Mouse (Mus musculus) megakaryocyte, adult 5-6 weeks (primary cell): ENCODE results near the gene Hoxb5. TPM values are rescaled to one million over a fixed set of nuclear protein-coding genes. Genes with fewer than 3 reads are reported as not detected.

Experiments used
- ATAC-seq: 2 replicates; pipeline ENCODE4 v1.8.0; 2016; ENCODE audit warnings: mild to moderate bottlenecking, inconsistent platforms; ENCODE audit not compliant: poor library complexity, severe bottlenecking
- total RNA-seq, 2 experiments: library from RNA; stranded (forward) in 1 of 2; stranded (reverse) in 1 of 2; fragments of 153-499, 151-499 nt in 1 of 2; fragments of 221-1000, 200-1000 nt in 1 of 2; gene quantifications; 2 replicates each; pipeline versions ENCODE4 v1.2.3 to v1.2.4; 2015 to 2017

Gene Hoxb5
- total RNA-seq, 2 experiments from 2014 or later = not detected

DNA sequence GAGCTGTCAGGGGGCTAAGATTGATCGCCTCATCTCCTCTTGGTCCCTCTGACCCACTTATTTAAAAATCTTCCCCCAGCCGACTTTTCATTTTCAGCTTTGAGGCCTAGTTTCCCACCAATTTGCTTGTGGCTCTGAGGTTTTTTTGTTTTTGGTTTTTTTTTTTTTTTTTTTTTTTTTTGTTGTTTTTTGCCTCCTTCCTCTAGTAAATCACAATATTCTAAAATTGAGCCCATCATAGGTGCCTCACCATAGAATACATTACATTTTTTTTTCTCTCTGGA is 47.1 kb downstream of the Hoxb5 start, which contains the start of gene Hoxb2:
Gene Hoxb2 (plus strand): TSS at position 185 of the 284 bp plus-strand sequence.
- no peak for ATAC-seq

DNA sequence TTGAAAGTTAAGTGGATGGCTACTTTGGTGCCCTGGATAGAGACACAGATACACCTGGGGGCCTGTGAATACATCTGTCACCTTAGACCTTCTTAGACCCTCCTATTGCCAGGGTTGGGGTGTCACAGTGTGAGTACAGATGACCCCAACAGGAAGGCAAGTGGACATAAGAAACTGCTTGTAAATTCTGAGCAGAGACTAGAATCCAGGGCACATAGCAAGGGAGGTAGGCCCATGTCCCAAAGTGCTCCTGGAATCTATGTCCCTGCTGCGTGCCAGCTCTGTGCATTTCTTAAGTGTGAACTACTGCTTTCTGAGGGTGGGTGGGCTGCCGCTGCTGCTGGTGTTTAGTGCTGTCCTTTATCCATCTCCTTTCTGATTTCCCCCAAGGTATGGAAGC is 47.7 kb downstream of the Hoxb5 start:
- no peak for ATAC-seq

DNA sequence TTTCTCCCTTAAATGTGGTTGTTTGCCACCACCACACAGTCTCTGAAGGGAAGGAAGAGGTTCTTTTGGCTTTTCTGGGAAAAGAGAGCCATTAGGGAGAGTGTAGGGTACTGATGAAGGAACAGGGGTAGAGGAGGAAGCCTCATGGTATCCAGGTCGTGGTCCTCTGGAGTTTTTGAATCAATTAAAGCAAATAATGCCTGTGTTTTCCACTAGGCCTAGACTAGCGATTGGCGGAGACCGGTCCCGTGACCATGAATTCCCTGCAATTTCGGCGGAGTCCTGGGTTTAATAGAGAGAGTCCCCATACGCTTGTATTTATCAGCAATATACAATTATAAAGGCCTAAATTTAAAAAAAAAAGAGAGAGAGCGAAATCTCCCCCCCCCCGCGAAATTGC is 48.2 kb downstream of the Hoxb5 start:
- no peak for ATAC-seq

DNA sequence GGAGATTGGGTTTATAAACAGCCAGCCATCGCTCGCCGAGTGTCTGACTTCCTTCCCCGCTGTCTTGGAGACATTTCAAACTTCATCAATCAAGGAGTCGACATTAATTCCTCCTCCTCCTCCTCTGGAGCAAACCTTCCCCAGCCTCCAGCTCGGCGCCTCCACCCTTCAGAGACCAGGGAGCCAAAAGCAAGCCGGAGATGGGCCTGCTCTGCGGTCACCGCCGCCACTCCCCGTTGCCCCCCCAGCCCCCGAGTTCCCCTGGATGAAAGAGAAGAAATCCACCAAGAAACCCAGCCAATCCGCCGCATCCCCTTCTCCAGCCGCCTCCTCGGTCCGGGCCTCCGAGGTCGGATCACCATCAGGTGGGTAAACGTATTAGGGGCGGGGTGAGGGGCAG is 48.7 kb downstream of the Hoxb5 start:
- no peak for ATAC-seq

DNA sequence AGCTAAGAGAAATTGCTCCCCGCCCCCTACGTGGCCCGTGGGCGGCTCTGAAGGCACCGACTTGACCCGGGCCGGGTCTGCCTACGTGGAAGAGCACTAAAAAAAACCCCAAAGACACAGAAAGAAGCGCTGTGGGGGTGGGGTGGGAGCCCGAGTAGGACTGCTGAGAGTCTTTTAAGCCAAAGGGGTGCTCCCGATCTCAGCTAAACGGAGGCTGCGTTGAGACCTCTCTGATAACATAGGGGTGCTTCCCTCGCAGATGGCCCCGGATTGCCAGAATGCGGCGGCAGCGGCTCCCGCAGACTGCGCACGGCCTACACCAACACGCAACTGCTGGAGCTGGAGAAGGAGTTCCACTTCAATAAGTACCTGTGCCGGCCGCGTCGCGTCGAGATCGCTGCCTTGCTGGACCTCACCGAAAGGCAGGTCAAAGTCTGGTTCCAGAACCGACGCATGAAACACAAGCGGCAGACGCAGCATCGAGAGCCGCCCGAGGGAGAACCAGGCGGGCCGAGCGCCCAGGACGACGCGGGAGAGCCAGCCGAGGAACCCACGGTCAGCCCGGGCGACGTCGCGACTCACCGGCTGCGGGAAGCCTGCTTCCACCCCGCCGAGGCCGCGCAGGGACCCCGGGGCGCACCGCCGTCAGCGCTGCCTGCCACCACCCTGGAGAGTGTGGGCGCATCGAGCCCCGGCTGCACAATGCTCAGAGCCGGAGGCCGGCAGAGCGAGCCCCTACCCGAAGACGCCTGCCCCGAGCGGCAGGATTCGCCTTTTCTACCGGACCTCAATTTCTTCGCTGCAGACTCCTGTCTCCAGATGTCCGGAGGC is 49.8 kb downstream of the Hoxb5 start:
- no peak for ATAC-seq

DNA sequence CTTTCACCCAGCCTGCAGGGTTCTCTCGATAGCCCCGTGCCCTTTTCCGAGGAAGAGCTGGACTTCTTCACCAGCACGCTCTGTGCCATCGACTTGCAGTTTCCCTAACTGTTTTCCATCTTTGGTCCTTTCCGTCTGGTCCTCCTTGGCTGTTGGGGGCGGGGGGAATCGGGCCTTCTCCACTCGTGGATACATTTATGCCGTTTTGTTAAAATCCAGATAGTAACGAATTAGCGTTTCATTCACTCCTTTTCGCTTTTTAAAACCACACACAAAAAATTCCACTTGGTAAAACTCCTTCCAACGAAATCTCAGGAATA is 50.3 kb downstream of the Hoxb5 start:
- no peak for ATAC-seq

DNA sequence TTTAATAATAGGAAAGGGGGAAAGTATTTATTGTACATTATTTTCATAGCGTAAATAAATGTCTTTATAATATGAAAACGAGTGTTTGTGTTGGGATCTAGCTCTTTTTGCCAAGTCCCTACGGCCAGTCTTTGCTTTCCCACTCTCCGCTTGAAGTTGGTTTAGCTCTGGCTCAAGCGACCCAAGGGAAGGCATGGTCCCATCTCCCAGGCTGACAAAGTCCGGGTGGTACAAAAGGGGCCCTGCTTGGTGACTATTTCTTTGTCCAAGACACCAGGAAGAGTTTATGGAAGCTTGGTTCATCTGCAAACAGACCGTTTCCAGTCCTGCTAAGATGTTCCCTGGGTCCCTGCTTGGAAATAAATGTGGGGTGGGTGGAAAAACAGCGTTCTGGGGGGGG is 50.8 kb downstream of the Hoxb5 start:
- ATAC-seq = no peak

DNA sequence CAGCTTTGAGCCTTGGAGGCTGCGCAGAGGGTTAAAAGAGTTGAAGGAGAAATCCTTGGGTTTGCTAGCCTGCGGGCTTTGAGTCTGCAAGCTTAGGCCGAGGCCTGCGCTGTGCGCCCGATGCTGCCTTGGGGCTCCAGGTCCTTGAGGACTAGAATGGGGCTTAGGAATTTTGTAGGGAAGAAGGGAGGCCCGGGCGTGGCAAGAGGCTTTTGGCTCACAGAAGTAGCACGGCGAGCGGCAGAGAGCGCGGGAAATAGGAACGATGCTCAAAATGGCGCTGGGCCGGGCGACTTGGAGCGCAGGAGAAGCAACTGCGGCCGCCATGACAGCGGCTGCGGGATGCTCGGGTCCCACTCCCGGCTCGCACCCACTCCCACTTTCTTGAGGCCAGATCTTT is 51.2 kb downstream of the Hoxb5 start:
- ATAC-seq = no peak

DNA sequence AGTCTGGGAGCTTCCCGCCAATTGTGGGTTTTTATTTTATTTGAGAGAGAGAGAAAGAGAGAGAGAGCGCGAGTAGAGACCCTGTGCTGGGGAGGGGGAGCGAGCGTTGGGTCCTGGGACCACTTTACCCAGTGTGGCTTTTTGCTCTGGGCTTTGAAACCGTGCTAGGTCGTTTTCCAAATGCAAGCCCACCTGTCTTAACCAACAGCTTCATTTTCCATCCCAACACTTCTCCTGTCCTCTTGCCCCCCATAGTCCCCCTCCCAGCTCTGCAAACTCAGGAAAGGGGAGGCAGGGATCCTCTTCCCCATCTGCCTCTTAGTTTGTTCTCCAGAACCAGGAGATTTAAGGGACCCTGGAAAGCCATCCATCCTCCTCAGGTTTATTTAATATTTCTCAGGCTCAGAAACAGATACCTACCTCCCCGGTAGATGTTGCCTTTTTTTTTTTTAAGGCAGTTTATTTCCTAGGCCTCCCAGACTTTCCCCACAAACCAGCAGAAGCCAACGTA is 51.7 kb downstream of the Hoxb5 start:
- no peak for ATAC-seq

Other genes starting within 250 kb of the Hoxb5 start
- gene Ube2z, start 237.9 kb upstream of the Hoxb5 start, total RNA-seq (2015) = 22.5 and 22.8 TPM in 2 replicates
- gene Ube2z, start 237.9 kb upstream of the Hoxb5 start, total RNA-seq (2017) = 20.8 and 21.5 TPM in 2 replicates
- gene Atp5g1, start 227.7 kb upstream of the Hoxb5 start, total RNA-seq (2015) = 192 and 203 TPM in 2 replicates
- gene Atp5g1, start 227.7 kb upstream of the Hoxb5 start, total RNA-seq (2017) = 24.3 and 35.9 TPM in 2 replicates
- not detected in 2 replicates for gene Calcoco2, start 191.4 kb upstream of the Hoxb5 start, total RNA-seq (2015)
- gene Calcoco2, start 191.4 kb upstream of the Hoxb5 start, total RNA-seq (2017) = not detected in 2 replicates
- not detected in 2 replicates for gene Ttll6, start 169.6 kb upstream of the Hoxb5 start, total RNA-seq (2015)
- not detected in 2 replicates for gene Ttll6, start 169.6 kb upstream of the Hoxb5 start, total RNA-seq (2017)
- gene Hoxb13, start 109.0 kb upstream of the Hoxb5 start, total RNA-seq (2015) = not detected in 2 replicates
- gene Hoxb13, start 109.0 kb upstream of the Hoxb5 start, total RNA-seq (2017) = not detected in 2 replicates
- not detected in 2 replicates for gene Hoxb9, start 31.9 kb upstream of the Hoxb5 start, total RNA-seq (2015)
- not detected in 2 replicates for gene Hoxb9, start 31.9 kb upstream of the Hoxb5 start, total RNA-seq (2017)
- gene Hoxb8, start 21.4 kb upstream of the Hoxb5 start, total RNA-seq (2015) = not detected in 2 replicates
- not detected in 2 replicates for gene Hoxb8, start 21.4 kb upstream of the Hoxb5 start, total RNA-seq (2017)
- gene Hoxb7, start 16.7 kb upstream of the Hoxb5 start, total RNA-seq (2015) = 0.11 TPM in 1 of 2 replicates, not detected in the other
- gene Hoxb7, start 16.7 kb upstream of the Hoxb5 start, total RNA-seq (2017) = not detected in 2 replicates
- not detected in 2 replicates for gene Hoxb6, start 10.9 kb upstream of the Hoxb5 start, total RNA-seq (2015)
- gene Hoxb6, start 10.9 kb upstream of the Hoxb5 start, total RNA-seq (2017) = not detected in 2 replicates
- 2.9 and 3.4 TPM in 2 replicates for gene Hoxb4, start 14.9 kb downstream of the Hoxb5 start, total RNA-seq (2015)
- gene Hoxb4, start 14.9 kb downstream of the Hoxb5 start, total RNA-seq (2017) = 3.7 and 4.0 TPM in 2 replicates
- 0.75 and 1.4 TPM in 2 replicates for gene Hoxb3, start 20.0 kb downstream of the Hoxb5 start, total RNA-seq (2015)
- 0.12 and 0.44 TPM in 2 replicates for gene Hoxb3, start 20.0 kb downstream of the Hoxb5 start, total RNA-seq (2017)
- gene Hoxb2, start 47.2 kb downstream of the Hoxb5 start, total RNA-seq (2015) = 0.09 TPM in 1 of 2 replicates, not detected in the other
- gene Hoxb2, start 47.2 kb downstream of the Hoxb5 start, total RNA-seq (2017) = 0.77 TPM in 1 of 2 replicates, not detected in the other
- gene Hoxb1, start 62.4 kb downstream of the Hoxb5 start, total RNA-seq (2015) = not detected in 2 replicates
- gene Hoxb1, start 62.4 kb downstream of the Hoxb5 start, total RNA-seq (2017) = not detected in 2 replicates
- 5.2 and 8.5 TPM in 2 replicates for gene Skap1, start 161.3 kb downstream of the Hoxb5 start, total RNA-seq (2015)
- gene Skap1, start 161.3 kb downstream of the Hoxb5 start, total RNA-seq (2017) = 3.8 and 5.0 TPM in 2 replicates